Mouse (Mus musculus): ENCODE measurements around the gene Polg2.
"Not testable (repeated sequence)": the region's sequence is repeated elsewhere in the genome, so short reads cannot be mapped to it uniquely, and the experiment has no call there.

Polg2 gene

GRCm38 (mm10) chr11:106779388-106780088 is at the start of gene Polg2:
TSS of gene Polg2 (minus strand) at chr11:106779537.
- DNase-seq: peak; percentile 88 to 90

GRCm38 (mm10) chr11:106828079-106828478 is 48.7 kb upstream of the Polg2 start:
- DNase-seq: no peak

DNA sequence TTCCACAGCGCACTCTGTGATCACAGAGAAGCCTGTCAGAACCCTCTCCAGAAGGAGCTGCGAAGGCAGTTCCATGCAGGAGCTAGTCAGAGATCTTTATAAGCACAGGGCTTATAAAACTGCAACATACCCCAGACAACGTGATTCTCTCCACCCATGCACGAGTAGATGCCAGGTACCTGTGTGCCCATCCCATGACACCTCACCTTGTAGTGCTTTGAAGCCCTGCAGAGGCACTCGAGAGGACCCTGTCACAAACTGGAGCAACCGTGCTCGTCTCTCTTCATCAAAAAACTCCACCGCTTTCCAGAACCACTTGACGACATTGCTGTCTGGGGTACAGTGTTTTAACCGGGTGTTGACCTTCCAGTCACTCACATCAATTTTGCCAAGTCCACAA is 45.1 kb upstream of the Polg2 start:
- DNase-seq: peak in 1 of 2 experiments; percentile 43

DNA sequence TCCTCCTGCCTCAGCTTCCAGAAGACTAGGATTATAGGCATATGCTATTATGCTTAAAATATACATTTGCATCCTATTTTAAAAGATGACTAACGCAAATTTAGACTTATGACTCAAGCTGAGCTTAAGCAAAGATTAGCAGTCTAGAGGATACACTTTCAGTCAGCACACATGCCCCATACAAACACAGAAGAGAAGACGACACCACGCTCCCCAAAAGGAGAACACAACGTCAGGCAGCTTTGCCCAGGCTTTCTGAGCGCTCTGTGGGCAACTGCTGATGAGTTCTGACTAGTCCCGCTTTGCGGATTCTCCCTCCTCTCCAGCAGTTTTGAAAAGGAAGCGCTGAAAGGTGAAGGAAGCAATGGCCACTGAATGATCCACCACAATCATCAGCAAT is 44.4 kb upstream of the Polg2 start:
- DNase-seq: no peak

GRCm38 (mm10) chr11:106822911-106823310 is 43.6 kb upstream of the Polg2 start:
- peak; percentile 89 to 95 for DNase-seq

GRCm38 (mm10) chr11:106822491-106822890 is 43.2 kb upstream of the Polg2 start:
- peak; percentile 50 to 69 for DNase-seq

GRCm38 (mm10) chr11:106821397-106821796 is 42.1 kb upstream of the Polg2 start:
- peak in 1 of 2 experiments; percentile 49 for DNase-seq

DNA sequence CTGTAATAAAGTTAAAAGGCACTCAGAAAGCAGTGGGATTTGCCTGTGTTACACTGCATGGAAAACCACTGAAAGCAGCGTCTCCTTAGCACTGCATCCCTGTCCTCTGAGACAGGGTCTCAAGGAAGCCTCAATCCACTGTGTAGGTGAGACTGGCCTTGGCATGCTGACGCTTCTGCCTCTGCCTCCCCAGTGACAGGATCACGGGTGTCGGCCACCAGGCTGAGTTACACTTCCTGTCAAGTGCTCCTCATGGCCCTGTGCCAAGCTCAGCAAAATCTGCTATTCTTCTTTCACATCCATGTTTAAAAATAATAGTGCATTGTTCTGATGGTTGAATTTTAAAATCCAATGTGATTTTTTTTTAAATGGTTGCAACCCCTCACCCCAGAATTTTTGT is 41.6 kb upstream of the Polg2 start:
- DNase-seq: peak; percentile 53 to 60

GRCm38 (mm10) chr11:106820252-106820651 is 40.9 kb upstream of the Polg2 start:
- DNase-seq: peak; percentile 55 to 57

GRCm38 (mm10) chr11:106819595-106819994 is 40.3 kb upstream of the Polg2 start:
- DNase-seq: peak; percentile 44 to 64

DNA sequence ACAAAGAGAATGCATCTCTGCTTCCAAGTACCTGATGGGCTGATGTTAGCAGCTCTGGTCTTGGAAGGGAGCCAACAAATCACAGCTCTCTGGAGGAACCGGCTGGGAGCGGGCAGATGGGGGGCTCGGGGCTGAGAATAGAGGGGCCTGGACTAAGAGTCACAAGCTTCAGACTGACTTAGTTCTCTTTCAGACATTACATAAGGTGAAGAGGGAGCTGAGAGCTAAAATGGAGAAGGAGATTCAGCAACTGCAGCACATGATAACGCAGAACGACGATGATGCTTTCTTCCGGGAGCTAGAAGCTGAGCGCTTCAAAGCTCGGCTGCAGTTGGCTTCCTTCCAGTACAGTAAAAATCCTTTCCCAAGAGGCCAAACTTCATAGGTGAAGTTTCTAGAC is 39.0 kb upstream of the Polg2 start:
- peak in 1 of 2 experiments; percentile 40 for DNase-seq

GRCm38 (mm10) chr11:106817808-106818207 is 38.5 kb upstream of the Polg2 start:
- DNase-seq: peak; percentile 85 to 86

GRCm38 (mm10) chr11:106817156-106817555 is 37.8 kb upstream of the Polg2 start:
- no peak for DNase-seq

GRCm38 (mm10) chr11:106816316-106816715 is 37.0 kb upstream of the Polg2 start:
- no peak for DNase-seq

DNA sequence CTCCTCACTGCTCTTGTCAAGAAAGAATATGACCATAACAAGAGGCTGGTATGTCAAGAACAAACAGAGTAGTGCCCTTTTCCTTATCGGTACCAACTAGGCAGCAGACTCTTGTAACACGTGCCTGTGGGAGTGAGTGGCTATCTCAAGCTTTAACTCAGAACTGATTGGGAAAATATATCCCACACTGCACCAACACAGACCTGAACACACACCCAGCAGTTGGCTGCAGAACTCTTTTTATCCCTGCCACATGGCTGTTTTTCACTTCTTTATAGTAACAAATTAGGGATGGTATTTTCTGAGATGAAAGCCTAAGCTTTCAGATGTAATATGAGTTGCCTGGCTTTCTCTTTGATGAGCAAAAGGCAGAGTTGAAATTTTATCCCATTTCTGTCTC is 36.4 kb upstream of the Polg2 start:
- DNase-seq: peak in 1 of 2 experiments; percentile 39

- DNase-seq: peak in 1 of 2 experiments; percentile 38
Observed at GRCm38 (mm10) chr11:106815331-106815730, 36.0 kb upstream of the Polg2 start.

GRCm38 (mm10) chr11:106814601-106815320 is 35.4 kb upstream of the Polg2 start:
- DNase-seq: peak; percentile 90 to 94

DNA sequence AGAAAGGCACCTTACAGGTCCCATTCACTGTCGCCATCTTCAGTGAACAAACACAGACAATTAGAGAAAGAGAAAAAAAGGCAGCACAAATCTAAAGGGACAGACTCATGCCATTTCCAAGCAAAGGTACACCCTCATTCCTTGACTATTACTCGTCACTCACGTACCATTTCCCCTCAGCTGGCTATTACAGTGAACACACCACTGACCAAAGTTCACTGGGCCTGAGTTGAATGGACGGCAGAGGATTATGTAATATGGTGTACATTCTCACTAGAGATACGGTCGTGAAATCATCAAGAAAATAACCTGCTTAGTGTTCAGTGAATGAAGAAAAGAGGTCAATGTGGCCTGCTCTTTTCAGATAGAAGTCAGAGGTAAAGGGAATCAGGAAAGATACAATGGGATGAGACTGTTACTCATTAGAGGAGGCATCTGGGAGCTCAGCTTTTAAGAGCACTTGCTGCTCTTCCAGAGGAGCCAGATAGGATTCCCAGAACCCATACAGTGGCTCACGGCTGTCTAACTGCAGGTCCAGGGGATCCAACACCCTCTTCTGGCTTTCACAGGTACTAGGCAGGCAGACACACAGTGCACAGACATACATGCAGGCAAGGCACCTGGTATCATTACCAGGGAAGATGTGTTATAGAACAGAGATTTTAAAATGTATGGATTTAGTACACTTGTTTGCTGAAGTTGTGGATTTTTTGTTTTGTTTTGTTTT is 33.2 kb upstream of the Polg2 start:
- no peak for DNase-seq

- not testable (repeated sequence) for DNase-seq
Observed at GRCm38 (mm10) chr11:106807442-106807841, 28.1 kb upstream of the Polg2 start.

- peak in 1 of 2 experiments; percentile 43 for DNase-seq
Observed at GRCm38 (mm10) chr11:106802069-106802627, 22.8 kb upstream of the Polg2 start.

DNA sequence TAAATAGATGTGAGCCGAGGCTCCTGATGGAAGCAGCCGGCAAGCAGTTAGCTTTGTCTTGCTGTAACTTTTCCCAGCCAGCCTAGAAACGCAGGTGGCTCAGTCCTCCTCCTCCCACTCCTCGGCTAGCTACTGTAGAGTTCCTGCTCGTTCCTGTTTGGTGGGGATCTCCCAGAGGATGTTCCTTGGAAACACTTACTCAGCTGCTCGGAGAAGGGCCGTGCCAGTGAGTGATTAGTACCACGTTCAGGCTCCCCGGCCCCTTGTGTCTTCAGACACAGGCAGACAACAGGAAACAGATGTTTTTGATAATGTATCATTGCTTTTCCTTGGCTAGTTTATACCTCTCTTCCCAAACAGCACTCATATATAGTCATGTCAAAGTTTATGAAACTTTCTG is 16.3 kb upstream of the Polg2 start:
- DNase-seq: no peak

- no peak for DNase-seq
Observed at GRCm38 (mm10) chr11:106793846-106794245, 14.5 kb upstream of the Polg2 start.

DNA sequence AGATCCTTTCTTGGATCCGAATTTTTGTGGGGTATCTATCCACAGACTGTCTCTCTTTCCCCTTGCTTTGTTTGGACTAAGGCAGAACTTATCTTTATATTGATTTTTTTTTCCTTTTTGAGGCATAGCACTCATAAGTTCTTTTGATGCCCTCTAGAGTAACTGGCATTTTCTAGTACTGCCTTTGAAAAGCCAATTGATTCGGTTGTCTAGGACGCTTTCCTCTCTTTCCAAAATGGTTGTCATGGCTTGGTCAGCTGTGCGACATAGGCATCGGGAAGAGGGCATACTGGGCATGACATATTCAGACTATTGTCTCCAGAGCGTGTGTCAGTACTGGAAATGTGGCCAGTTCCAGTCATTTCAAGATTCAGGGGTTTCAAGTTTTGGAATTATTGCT is 10.3 kb upstream of the Polg2 start:
- peak in 1 of 2 experiments; percentile 36 for DNase-seq
